In genomic region chr13:69420166-69420565, GRCm38 (mm10) we compare ENCODE assay signal across 19 mouse cellular contexts.
"Had no signal": no experiment of that assay in that cellular context is flagged by ENCODE, and none has a peak within 500 bp of the region (broad histone marks: within the 10 kb centered on the region; RNA-seq: fewer than 3 reads in every experiment).

No protein-coding gene starts in this region.

- DNase-seq: lung, embryonic 14.5 days; lung, postnatal 4 days; midbrain, embryonic 14.5 days; retina, postnatal 1 day; right cerebral cortex, adult 18-20 months; right cerebral cortex, postnatal 25 days; right cerebral cortex, postnatal 4 days; spleen, adult 18-20 months; thymus, adult 18-20 months; thymus, postnatal 14 days; thymus, postnatal 36 days had no signal

- H3K4me3 ChIP-seq: liver, embryonic 12.5 days; midbrain, embryonic 10.5 days; midbrain, embryonic 12.5 days; myocyte; neural tube, embryonic 13.5 days; neural tube, embryonic 15.5 days had no signal

- H3K4me2 ChIP-seq: liver, embryonic 12.5 days; lung, embryonic 14.5 days; midbrain, embryonic 12.5 days; neural tube, embryonic 13.5 days; neural tube, embryonic 15.5 days had no signal

- ATAC-seq: liver, embryonic 12.5 days; midbrain, embryonic 16.5 days had no signal

- H3K9me3 ChIP-seq: midbrain, embryonic 12.5 days; neural tube, embryonic 13.5 days; neural tube, embryonic 15.5 days had no signal

- H3K27me3 ChIP-seq: liver, embryonic 12.5 days; midbrain, embryonic 12.5 days; neural tube, embryonic 13.5 days; neural tube, embryonic 15.5 days had no signal

- H3K9ac ChIP-seq: liver, embryonic 12.5 days; liver, embryonic 14.5 days; lung, embryonic 14.5 days; midbrain, embryonic 12.5 days; neural tube, embryonic 13.5 days; neural tube, embryonic 15.5 days had no signal

- H3K36me3 ChIP-seq: liver, embryonic 12.5 days; midbrain, embryonic 10.5 days; midbrain, embryonic 12.5 days; neural tube, embryonic 13.5 days; neural tube, embryonic 15.5 days had no signal

- H3K4me1 ChIP-seq: liver, embryonic 12.5 days; midbrain, embryonic 10.5 days; midbrain, embryonic 12.5 days had no signal

- H3K27ac ChIP-seq: liver, embryonic 12.5 days; liver, embryonic 14.5 days; midbrain, embryonic 10.5 days; midbrain, embryonic 12.5 days; neural tube, embryonic 13.5 days; neural tube, embryonic 15.5 days had no signal
